In genomic region chr14:22814811-22815345, GRCm38 (mm10) we compare ENCODE assay signal across 14 mouse cellular contexts.
DNase-seq lines count a peak whose midpoint lies in the region; ATAC-seq and TF ChIP-seq lines count a peak whose summit lies in the region.
"Had no signal": no experiment of that assay in that cellular context is flagged by ENCODE, and none has a peak within 500 bp of the region (broad histone marks: within the 10 kb centered on the region; RNA-seq: fewer than 3 reads in every experiment).

No protein-coding gene starts in this region.

- intact Hi-C loops in heart, adult 2 months (cut with DNase I) = loop anchor here (10.0 kb wide), 3 partner anchors 60 to 240 kb away; no protein-coding TSS in a partner anchor

- TF ChIP-seq EP300 in heart, adult 2 months (IDR thresholded peaks at IDR 0.05; ENCODE audit: insufficient read depth, low read depth, low read length) = no peak

- H3K4me3 ChIP-seq in heart, adult 2 months = no peak overlapping the region
- H3K4me3 ChIP-seq in heart, embryonic 11.5 days (ENCODE audit: low read depth, low read length) = no peak overlapping the region
- H3K4me3 ChIP-seq in lung, adult 2 months (replicated peaks; ENCODE audit: extremely low read depth, low read depth, low read length) = no peak overlapping the region
- no peak overlapping the region for H3K4me3 ChIP-seq in intestine, embryonic 15.5 days (replicated peaks)
- H3K4me3 ChIP-seq: erythroblast, embryonic 14.5 days; layer of hippocampus, adult 2 months; megakaryocyte, embryonic 14.5 days had no signal

- H3K4me1 ChIP-seq in heart, adult 2 months (ENCODE audit: control insufficient read depth, insufficient read depth, low read length) = peaks cover 17% of the 10 kb centered on the region
- peaks cover 4% of the 10 kb centered on the region; the same call in 1 of the 2 replicates for H3K4me1 ChIP-seq in heart, embryonic 11.5 days (ENCODE audit: control insufficient read depth, insufficient read depth, low read length)
- H3K4me1 ChIP-seq in lung, adult 2 months (ENCODE audit: control insufficient read depth, insufficient read depth, low read length) = peaks cover 8% of the 10 kb centered on the region
- peaks cover 10% of the 10 kb centered on the region for H3K4me1 ChIP-seq in intestine, embryonic 15.5 days (replicated peaks)
- H3K4me1 ChIP-seq: megakaryocyte, embryonic 14.5 days had no signal

- H3K9ac ChIP-seq in heart, adult 2 months (ENCODE audit: low read depth, low read length) = no peak overlapping the region
- no peak overlapping the region for H3K9ac ChIP-seq in heart, embryonic 11.5 days (ENCODE audit: low read depth, low read length)
- H3K9ac ChIP-seq in intestine, embryonic 15.5 days = no peak overlapping the region
- H3K9ac ChIP-seq: liver, embryonic 14.5 days had no signal

- no peak for ATAC-seq in heart, embryonic 11.5 days (replicated peaks; ENCODE audit: insufficient number of reproducible peaks, low FRiP score, low TSS enrichment)
- ATAC-seq in intestine, embryonic 15.5 days = no peak

- no peaks in the 10 kb centered on the region for H3K27me3 ChIP-seq in heart, adult 2 months (ENCODE audit: control insufficient read depth, insufficient read depth, low read length)
- no peaks in the 10 kb centered on the region for H3K27me3 ChIP-seq in heart, embryonic 11.5 days (ENCODE audit: control insufficient read depth, insufficient read depth, low read length)
- no peaks in the 10 kb centered on the region for H3K27me3 ChIP-seq in intestine, embryonic 15.5 days (replicated peaks)
- H3K27me3 ChIP-seq: megakaryocyte, embryonic 14.5 days had no signal

- peaks cover 2% of the 10 kb centered on the region; the same call in 1 of the 2 replicates for H3K36me3 ChIP-seq in heart, adult 2 months (ENCODE audit: control insufficient read depth, insufficient read depth, low read length)
- H3K36me3 ChIP-seq in heart, embryonic 11.5 days (ENCODE audit: control insufficient read depth, insufficient read depth, low read length) = no peaks in the 10 kb centered on the region
- H3K36me3 ChIP-seq in intestine, embryonic 15.5 days = no peaks in the 10 kb centered on the region

- no peak for TF ChIP-seq CTCF in heart, adult 2 months (IDR thresholded peaks at IDR 0.05)
- TF ChIP-seq CTCF in lung, adult 2 months (IDR thresholded peaks at IDR 0.05; ENCODE audit: insufficient read depth, low read length) = no peak

- DNase-seq in heart, adult 2 months = peak in 1 of 2 experiments; percentile 53
- peak; percentile 34 for DNase-seq in lung, postnatal 36 days
- DNase-seq in lung, adult 2 months = no peak
- no peak for DNase-seq in layer of hippocampus, postnatal 14 days (ENCODE audit: low spot score in 2 of 2)
- DNase-seq in cerebellum, postnatal 4 days (ENCODE audit: low spot score in 2 of 2) = no peak
- no peak for DNase-seq in left cerebral cortex, adult 9 months (ENCODE audit: low spot score in 2 of 2)
- DNase-seq: cerebellum, postnatal 25 days; right cerebral cortex, postnatal 4 days had no signal

- TF ChIP-seq POLR2A in heart, adult 2 months (IDR thresholded peaks at IDR 0.05; ENCODE audit: insufficient read depth, low read depth, low read length) = no peak
- TF ChIP-seq POLR2A in lung, adult 2 months (IDR thresholded peaks at IDR 0.05; ENCODE audit: borderline replicate concordance, extremely low read depth, low read depth, low read length) = no peak

- H3K27ac ChIP-seq in heart, adult 2 months = peak overlapping the region; percentile 21
- no peak overlapping the region for H3K27ac ChIP-seq in heart, embryonic 11.5 days (ENCODE audit: low read depth, low read length)
- H3K27ac ChIP-seq in intestine, embryonic 15.5 days = peak overlapping the region; percentile 32; the same call in 1 of the 2 replicates
- H3K27ac ChIP-seq: layer of hippocampus, adult 2 months; liver, embryonic 14.5 days had no signal

- H3K9me3 ChIP-seq in heart, embryonic 11.5 days (replicated peaks; ENCODE audit: control insufficient read depth, low read length) = no peaks in the 10 kb centered on the region
- no peaks in the 10 kb centered on the region for H3K9me3 ChIP-seq in intestine, embryonic 15.5 days
- H3K9me3 ChIP-seq: megakaryocyte, embryonic 14.5 days had no signal

- H3K4me2 ChIP-seq in heart, embryonic 11.5 days = no peak overlapping the region
- no peak overlapping the region for H3K4me2 ChIP-seq in intestine, embryonic 15.5 days (replicated peaks)

- WGBS in heart, adult 2 months = 45% methylated on average over 9 of the region's 9 CpGs
- 66% methylated on average over 9 of the region's 9 CpGs for WGBS in heart, embryonic 11.5 days (ENCODE audit: insufficient replicate concordance)
- 40% methylated on average over 9 of the region's 9 CpGs for WGBS in lung, adult 2 months
- 48% methylated on average over 9 of the region's 9 CpGs for WGBS in intestine, embryonic 15.5 days

- H3K79me2 ChIP-seq in heart, adult 2 months (replicated peaks; ENCODE audit: control insufficient read depth, insufficient read depth, low read length) = no peaks in the 10 kb centered on the region
